Mouse (Mus musculus): ENCODE data around the gene Vps8.

- TF ChIP-seq EP300 (optimal IDR thresholded peaks at IDR 0.05) (no peak), CTCF (IDR thresholded peaks at IDR 0.05; ENCODE audit: low read depth) (no peak)
These were observed 32.2 kb upstream of the Vps8 start for GRCm38 (mm10) chr16:21390744-21391143.

Data from stomach, postnatal 0 days (tissue).